Mouse (Mus musculus): ENCODE results near the gene Map2k5. TPM values are rescaled to one million over a fixed set of nuclear protein-coding genes. Genes with fewer than 3 reads are reported as not detected.

Gene Map2k5
- polyA plus RNA-seq, 1 experiment from 2014 or later, result 32.5 TPM

GRCm38 (mm10) chr9:63203461-63203860, 174.2 kb downstream of the Map2k5 start:
- no peak for ATAC-seq (ENCODE audit: borderline replicate concordance, extremely low read depth, low FRiP score, low TSS enrichment)
- no peak overlapping the region for H3K27ac ChIP-seq
- no peaks in the 10 kb centered on the region for H3K9me3 ChIP-seq
- H3K4me1 ChIP-seq, result no peaks in the 10 kb centered on the region
- 81% methylated on average over 3 of the region's 3 CpGs for WGBS
- H3K4me3 ChIP-seq, result no peak overlapping the region
- no peak overlapping the region for H3K4me2 ChIP-seq
- no peaks in the 10 kb centered on the region for H3K36me3 ChIP-seq
- H3K9ac ChIP-seq, result no peak overlapping the region
- H3K27me3 ChIP-seq, result no peaks in the 10 kb centered on the region

GRCm38 (mm10) chr9:63201376-63202323, 176.1 kb downstream of the Map2k5 start:
- Histone ChIP-seq H3K27me3 (no peaks in the 10 kb centered on the region), H3K4me1 (peaks cover 3% of the 10 kb centered on the region; the same call in 1 of the 2 replicates), H3K27ac (no peak overlapping the region), H3K4me2 (no peak overlapping the region), H3K4me3 (no peak overlapping the region), H3K36me3 (no peaks in the 10 kb centered on the region), H3K9me3 (no peaks in the 10 kb centered on the region), H3K9ac (no peak overlapping the region)
- whole genome bisulfite sequencing, result 83% methylated on average over 15 of the region's 15 CpGs
- no peak for ATAC-seq (ENCODE audit: borderline replicate concordance, extremely low read depth, low FRiP score, low TSS enrichment)

DNA sequence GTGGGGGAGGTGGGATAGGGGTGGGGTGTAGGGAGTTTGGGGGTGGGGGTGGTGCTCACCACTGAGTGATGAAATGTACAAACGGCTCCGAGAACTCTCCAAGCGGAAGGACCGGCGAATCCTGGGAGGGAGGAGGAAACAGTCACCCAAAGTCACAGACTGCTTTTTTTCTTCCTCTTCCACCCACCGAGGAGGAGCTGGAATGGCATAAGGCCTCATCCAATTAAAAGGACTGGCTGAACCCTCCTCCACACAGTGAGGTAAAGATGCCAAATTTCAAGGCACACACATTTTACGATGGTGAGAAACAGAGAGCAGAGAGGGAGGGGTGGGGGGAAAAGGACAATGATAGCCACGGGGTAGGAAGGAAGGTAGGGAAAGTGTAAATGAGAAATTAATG, 180.4 kb downstream of the Map2k5 start:
- Histone ChIP-seq H3K27me3 (no peaks in the 10 kb centered on the region), H3K36me3 (no peaks in the 10 kb centered on the region), H3K9me3 (no peaks in the 10 kb centered on the region), H3K4me3 (no peak overlapping the region), H3K27ac (no peak overlapping the region), H3K4me1 (peaks cover 3% of the 10 kb centered on the region; the same call in 1 of the 2 replicates), H3K9ac (no peak overlapping the region), H3K4me2 (peak overlapping the region; percentile 24; the same call in 1 of the 2 replicates)
- WGBS, result 13% methylated on average over 8 of the region's 8 CpGs
- ATAC-seq (ENCODE audit: borderline replicate concordance, extremely low read depth, low FRiP score, low TSS enrichment), result no peak

DNA sequence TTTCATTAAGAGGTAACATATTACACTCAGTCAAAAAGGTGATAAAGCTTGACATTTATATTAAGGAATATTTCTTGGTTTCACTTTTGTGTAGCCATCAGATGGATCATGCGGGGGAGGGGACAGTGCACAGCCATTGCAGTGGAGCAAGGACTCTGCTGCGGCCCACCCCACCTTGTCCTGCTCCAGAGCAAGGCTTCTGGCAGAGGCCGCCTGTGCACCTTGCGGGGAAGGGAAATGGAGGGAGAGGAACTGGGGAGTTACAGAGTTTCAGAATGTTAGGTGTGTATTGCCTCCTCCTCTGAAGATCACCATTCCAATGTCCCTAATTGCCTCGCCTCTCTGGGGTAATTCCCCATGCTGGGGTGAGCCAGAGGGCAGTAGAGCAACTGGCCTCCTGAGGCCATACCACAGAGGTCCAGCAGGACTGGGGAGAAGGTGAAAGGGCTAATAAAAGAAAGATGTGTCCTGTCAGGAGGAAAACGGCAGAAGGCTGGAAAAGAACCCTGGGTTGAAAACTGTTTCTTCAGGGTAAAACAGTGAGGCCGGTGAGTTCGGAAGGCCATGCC, 181.5 kb downstream of the Map2k5 start:
- H3K4me3 ChIP-seq, result no peak overlapping the region
- WGBS, result 69% methylated on average over 8 of the region's 8 CpGs
- no peaks in the 10 kb centered on the region for H3K36me3 ChIP-seq
- H3K4me1 ChIP-seq, result peaks cover 3% of the 10 kb centered on the region; the same call in 1 of the 2 replicates
- no peaks in the 10 kb centered on the region for H3K9me3 ChIP-seq
- no peak overlapping the region for H3K4me2 ChIP-seq
- H3K27me3 ChIP-seq, result no peaks in the 10 kb centered on the region
- H3K9ac ChIP-seq, result no peak overlapping the region
- no peak overlapping the region for H3K27ac ChIP-seq
- no peak for ATAC-seq (ENCODE audit: borderline replicate concordance, extremely low read depth, low FRiP score, low TSS enrichment)

DNA sequence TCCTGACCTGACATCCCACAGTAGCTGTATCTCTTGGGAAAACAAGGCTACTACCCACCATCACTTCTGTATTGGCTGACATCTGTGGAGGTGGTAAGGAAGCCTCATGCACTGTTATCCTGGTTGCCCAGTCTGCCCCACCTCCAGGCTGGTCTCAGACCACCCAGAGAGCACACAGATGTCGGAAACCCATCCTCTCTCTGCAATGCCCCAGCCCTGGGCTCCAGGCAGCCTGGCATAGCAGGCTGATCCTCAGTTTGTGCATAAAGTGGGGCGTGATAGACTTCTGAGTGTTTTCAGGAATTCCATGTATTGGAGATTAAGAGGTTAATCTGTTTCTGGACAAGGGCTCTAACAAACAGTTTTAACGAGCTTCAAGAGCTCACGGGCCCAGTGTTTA, 182.2 kb downstream of the Map2k5 start:
- no peaks in the 10 kb centered on the region for H3K9me3 ChIP-seq
- no peaks in the 10 kb centered on the region for H3K36me3 ChIP-seq
- H3K4me1 ChIP-seq, result peaks cover 3% of the 10 kb centered on the region; the same call in 1 of the 2 replicates
- H3K27ac ChIP-seq, result no peak overlapping the region
- H3K27me3 ChIP-seq, result no peaks in the 10 kb centered on the region
- ATAC-seq (ENCODE audit: borderline replicate concordance, extremely low read depth, low FRiP score, low TSS enrichment), result no peak
- WGBS, result 49% methylated on average over 4 of the region's 4 CpGs
- no peak overlapping the region for H3K4me3 ChIP-seq
- H3K9ac ChIP-seq, result no peak overlapping the region
- no peak overlapping the region for H3K4me2 ChIP-seq

- 69% methylated on average over 9 of the region's 9 CpGs for WGBS
- Histone ChIP-seq H3K4me3 (no peak overlapping the region), H3K9ac (no peak overlapping the region), H3K4me2 (no peak overlapping the region), H3K4me1 (peaks cover 3% of the 10 kb centered on the region; the same call in 1 of the 2 replicates), H3K27me3 (no peaks in the 10 kb centered on the region), H3K9me3 (no peaks in the 10 kb centered on the region), H3K36me3 (no peaks in the 10 kb centered on the region), H3K27ac (no peak overlapping the region)
- no peak for ATAC-seq (ENCODE audit: borderline replicate concordance, extremely low read depth, low FRiP score, low TSS enrichment)
Observed at GRCm38 (mm10) chr9:63194791-63195190, 182.9 kb downstream of the Map2k5 start.

DNA sequence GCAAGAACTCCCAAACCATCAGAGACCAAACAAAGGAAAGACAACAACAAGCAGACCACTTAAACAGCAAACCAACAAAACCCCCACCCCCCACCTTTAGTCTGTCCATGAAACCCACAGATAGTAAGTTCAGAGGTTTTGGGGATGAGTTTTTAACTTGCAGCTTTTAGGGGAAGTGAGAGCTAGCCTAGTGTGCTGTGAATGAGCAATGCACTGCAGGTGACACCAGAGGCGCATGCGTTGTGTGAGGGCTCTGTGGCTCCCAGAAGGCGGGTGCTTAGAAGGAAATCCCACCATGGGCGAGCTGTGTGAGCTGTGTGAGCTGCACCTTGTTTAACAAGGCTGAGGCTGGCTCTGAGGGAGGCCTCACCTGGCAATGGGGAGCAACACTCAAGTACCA, 184.9 kb downstream of the Map2k5 start:
- Histone ChIP-seq H3K27me3 (no peaks in the 10 kb centered on the region), H3K4me2 (no peak overlapping the region), H3K9me3 (no peaks in the 10 kb centered on the region), H3K27ac (no peak overlapping the region), H3K36me3 (no peaks in the 10 kb centered on the region), H3K4me3 (no peak overlapping the region), H3K4me1 (peaks cover 1% of the 10 kb centered on the region; the same call in 1 of the 2 replicates), H3K9ac (no peak overlapping the region)
- no peak for ATAC-seq (ENCODE audit: borderline replicate concordance, extremely low read depth, low FRiP score, low TSS enrichment)
- 64% methylated on average over 4 of the region's 4 CpGs for WGBS

GRCm38 (mm10) chr9:63187310-63187709, 190.4 kb downstream of the Map2k5 start:
- no peaks in the 10 kb centered on the region for H3K4me1 ChIP-seq
- H3K27me3 ChIP-seq, result no peaks in the 10 kb centered on the region
- no peak overlapping the region for H3K27ac ChIP-seq
- H3K4me2 ChIP-seq, result no peak overlapping the region
- no peaks in the 10 kb centered on the region for H3K36me3 ChIP-seq
- H3K9me3 ChIP-seq, result no peaks in the 10 kb centered on the region
- H3K9ac ChIP-seq, result no peak overlapping the region
- WGBS, result 32% methylated on average over 7 of the region's 7 CpGs
- no peak for ATAC-seq (ENCODE audit: borderline replicate concordance, extremely low read depth, low FRiP score, low TSS enrichment)
- H3K4me3 ChIP-seq, result no peak overlapping the region

- no peaks in the 10 kb centered on the region for H3K36me3 ChIP-seq
- no peak for ATAC-seq (ENCODE audit: borderline replicate concordance, extremely low read depth, low FRiP score, low TSS enrichment)
- H3K27me3 ChIP-seq, result no peaks in the 10 kb centered on the region
- H3K9ac ChIP-seq, result no peak overlapping the region
- no peaks in the 10 kb centered on the region for H3K4me1 ChIP-seq
- 61% methylated on average over 7 of the region's 7 CpGs for WGBS
- no peak overlapping the region for H3K27ac ChIP-seq
- H3K4me3 ChIP-seq, result no peak overlapping the region
- no peak overlapping the region for H3K4me2 ChIP-seq
- H3K9me3 ChIP-seq, result no peaks in the 10 kb centered on the region
Observed at GRCm38 (mm10) chr9:63185249-63185648, 192.5 kb downstream of the Map2k5 start.

GRCm38 (mm10) chr9:63183864-63184263, 193.8 kb downstream of the Map2k5 start:
- H3K9me3 ChIP-seq, result no peaks in the 10 kb centered on the region
- H3K27me3 ChIP-seq, result no peaks in the 10 kb centered on the region
- H3K4me3 ChIP-seq, result no peak overlapping the region
- no peaks in the 10 kb centered on the region for H3K36me3 ChIP-seq
- H3K4me2 ChIP-seq, result no peak overlapping the region
- no peaks in the 10 kb centered on the region for H3K4me1 ChIP-seq
- no peak overlapping the region for H3K9ac ChIP-seq
- WGBS, result 47% methylated on average over 7 of the region's 7 CpGs
- H3K27ac ChIP-seq, result no peak overlapping the region
- ATAC-seq (ENCODE audit: borderline replicate concordance, extremely low read depth, low FRiP score, low TSS enrichment), result no peak

- Histone ChIP-seq H3K27me3 (no peaks in the 10 kb centered on the region), H3K27ac (no peak overlapping the region), H3K9ac (no peak overlapping the region), H3K36me3 (no peaks in the 10 kb centered on the region), H3K9me3 (no peaks in the 10 kb centered on the region), H3K4me1 (no peaks in the 10 kb centered on the region), H3K4me3 (no peak overlapping the region), H3K4me2 (no peak overlapping the region)
- no peak for ATAC-seq (ENCODE audit: borderline replicate concordance, extremely low read depth, low FRiP score, low TSS enrichment)
- 59% methylated on average over 14 of the region's 14 CpGs for WGBS
Observed at GRCm38 (mm10) chr9:63182306-63182960, 195.3 kb downstream of the Map2k5 start.

Data from lung, embryonic 15.5 days (tissue).